Mouse (Mus musculus): ENCODE results near the gene Ankrd34a.

- no peak for TF ChIP-seq POLR2A (IDR thresholded peaks at IDR 0.05; ENCODE audit: low read depth, low read length)
- no peak for TF ChIP-seq CTCF (conservative IDR thresholded peaks at IDR 0.05; ENCODE audit: insufficient read depth, insufficient read length, low read depth, low read length)
Observed at GRCm38 (mm10) chr3:96576690-96577541, 19.5 kb upstream of the Ankrd34a start, which contains the start of gene Gm16253.
